Mouse (Mus musculus): ENCODE results near the gene Lamtor2. TPM values are rescaled to one million over a fixed set of nuclear protein-coding genes. Genes with fewer than 3 reads are reported as not detected.

Gene Lamtor2
- polyA plus RNA-seq, 1 experiment from 2014 or later: 102 TPM

DNA sequence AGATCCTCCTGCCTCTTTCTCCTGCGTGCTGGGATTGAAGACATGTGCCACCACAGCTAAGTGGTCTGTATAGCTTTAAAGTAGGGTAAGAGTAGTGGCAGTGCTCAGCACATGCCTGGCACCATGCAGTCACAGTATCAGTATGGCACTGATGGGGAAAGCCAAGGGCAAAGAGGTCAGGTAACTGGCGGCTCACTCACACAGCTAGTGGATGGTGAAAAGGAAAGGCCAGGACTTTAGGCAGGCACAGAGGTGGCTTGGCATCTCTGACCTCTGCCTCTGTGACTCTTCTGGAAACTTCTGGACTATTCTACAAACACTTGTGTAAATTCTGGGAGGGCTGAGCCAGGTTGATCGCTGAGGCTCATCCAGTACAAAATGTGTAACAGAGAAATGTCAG lies 13.2 kb upstream of the Lamtor2 start:
- H3K9ac ChIP-seq: no peak overlapping the region
- H3K4me2 ChIP-seq: no peak overlapping the region
- peaks cover 94% of the 10 kb centered on the region for H3K36me3 ChIP-seq
- no peak for ATAC-seq
- H3K4me1 ChIP-seq: peaks cover 9% of the 10 kb centered on the region
- H3K4me3 ChIP-seq: no peak overlapping the region
- no peak overlapping the region for H3K27ac ChIP-seq
- H3K27me3 ChIP-seq (replicated peaks): no peaks in the 10 kb centered on the region
- WGBS (ENCODE audit: insufficient replicate concordance): 77% methylated on average over 3 of the region's 3 CpGs
- no peaks in the 10 kb centered on the region for H3K9me3 ChIP-seq (replicated peaks)

DNA sequence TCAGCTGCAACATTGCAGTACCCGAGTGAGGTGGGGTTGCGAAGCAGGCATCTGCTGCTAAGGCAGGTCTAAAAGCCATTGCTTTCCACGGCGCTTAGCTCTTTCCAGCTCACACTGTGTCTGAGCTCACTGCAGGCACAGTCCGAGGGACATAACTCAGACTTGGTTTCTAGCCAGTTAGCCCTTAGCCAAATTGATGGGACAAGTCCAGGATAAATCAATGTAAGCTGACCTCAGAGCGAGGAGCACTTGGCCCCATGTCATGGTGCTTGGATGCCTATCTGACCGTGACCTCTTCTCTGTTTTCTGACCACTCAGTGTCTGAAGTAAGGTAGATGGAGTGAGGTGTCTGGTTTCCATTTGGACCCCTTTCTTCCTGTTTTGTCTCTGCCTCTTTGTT lies 11.1 kb upstream of the Lamtor2 start:
- no peak overlapping the region for H3K9ac ChIP-seq
- no peak overlapping the region for H3K4me3 ChIP-seq
- no peaks in the 10 kb centered on the region for H3K27me3 ChIP-seq (replicated peaks)
- no peak overlapping the region for H3K4me2 ChIP-seq
- WGBS (ENCODE audit: insufficient replicate concordance): 82% methylated on average over 7 of the region's 7 CpGs
- peaks cover 100% of the 10 kb centered on the region for H3K36me3 ChIP-seq
- no peak for ATAC-seq
- H3K27ac ChIP-seq: no peak overlapping the region
- peaks cover 9% of the 10 kb centered on the region for H3K4me1 ChIP-seq
- no peaks in the 10 kb centered on the region for H3K9me3 ChIP-seq (replicated peaks)

DNA sequence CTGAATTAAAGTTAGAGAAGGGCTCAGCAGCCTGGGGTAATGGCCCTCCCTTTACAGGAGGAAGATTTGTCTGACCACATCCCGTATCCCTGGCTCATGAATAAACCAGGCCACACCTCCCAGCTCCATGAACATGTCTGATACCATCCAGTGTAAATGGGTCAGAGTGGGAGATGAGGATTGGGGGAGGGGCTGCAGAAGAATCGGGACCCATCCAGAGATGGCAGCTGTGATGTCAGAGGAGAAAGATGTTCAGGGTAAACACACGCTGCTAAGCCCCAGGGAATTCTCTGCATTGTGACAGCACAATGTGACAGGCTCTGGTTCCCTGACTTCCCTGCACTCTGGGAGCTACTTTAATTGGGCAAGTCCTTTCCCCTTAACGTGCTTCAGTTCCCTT lies 10.6 kb upstream of the Lamtor2 start:
- Histone ChIP-seq H3K27ac (no peak overlapping the region), H3K4me1 (peaks cover 6% of the 10 kb centered on the region), H3K27me3 (replicated peaks) (no peaks in the 10 kb centered on the region), H3K4me2 (no peak overlapping the region), H3K9ac (no peak overlapping the region), H3K9me3 (replicated peaks) (no peaks in the 10 kb centered on the region), H3K36me3 (peaks cover 100% of the 10 kb centered on the region), H3K4me3 (no peak overlapping the region)
- 81% methylated on average over 4 of the region's 4 CpGs for WGBS (ENCODE audit: insufficient replicate concordance)
- ATAC-seq: no peak

DNA sequence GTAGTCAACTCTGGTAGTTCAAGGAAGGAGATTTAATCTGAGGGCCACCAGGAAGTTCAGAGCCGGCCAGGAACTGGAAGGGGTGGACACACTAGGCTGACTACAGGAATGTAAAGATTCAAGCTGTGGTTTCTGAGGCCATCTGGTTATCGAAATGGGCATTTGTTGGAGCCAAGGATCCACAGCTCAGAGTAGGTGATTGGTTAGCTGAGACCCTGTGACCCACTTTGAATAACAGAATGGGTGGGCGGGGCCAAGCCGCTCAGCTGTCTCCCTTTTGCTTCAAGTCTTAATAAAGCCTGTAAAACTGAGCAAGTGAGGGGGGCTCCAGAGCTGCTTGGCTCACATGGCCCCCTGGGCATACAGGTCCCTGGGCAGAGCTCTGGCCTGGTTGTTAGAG lies 9.1 kb upstream of the Lamtor2 start:
- WGBS (ENCODE audit: insufficient replicate concordance): 76% methylated on average over 4 of the region's 4 CpGs
- H3K9me3 ChIP-seq (replicated peaks): no peaks in the 10 kb centered on the region
- no peak overlapping the region for H3K4me2 ChIP-seq
- ATAC-seq: peak; percentile 16; the same call in 1 of the 2 replicates
- no peaks in the 10 kb centered on the region for H3K4me1 ChIP-seq
- H3K27me3 ChIP-seq (replicated peaks): no peaks in the 10 kb centered on the region
- H3K9ac ChIP-seq: no peak overlapping the region
- H3K4me3 ChIP-seq: no peak overlapping the region
- H3K27ac ChIP-seq: no peak overlapping the region
- peaks cover 100% of the 10 kb centered on the region for H3K36me3 ChIP-seq

DNA sequence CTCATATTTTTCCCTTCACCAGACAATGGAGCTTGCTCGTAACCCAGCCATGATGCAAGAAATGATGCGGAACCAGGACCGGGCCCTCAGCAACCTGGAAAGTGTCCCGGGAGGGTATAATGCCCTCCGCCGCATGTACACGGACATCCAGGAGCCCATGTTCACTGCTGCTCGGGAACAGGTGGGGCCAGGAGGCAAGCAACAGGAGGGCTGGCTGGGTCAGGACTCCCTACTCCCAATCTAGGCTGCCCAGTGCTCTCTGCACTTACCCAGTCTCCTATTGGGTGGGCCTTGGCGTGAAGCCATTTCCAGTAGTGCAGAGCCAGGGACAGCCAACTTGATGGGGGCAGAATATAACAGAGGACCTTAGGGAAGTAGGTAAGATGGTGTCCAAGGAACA lies 6.7 kb upstream of the Lamtor2 start:
- no peak for ATAC-seq
- H3K27ac ChIP-seq: no peak overlapping the region
- no peaks in the 10 kb centered on the region for H3K9me3 ChIP-seq (replicated peaks)
- no peak overlapping the region for H3K9ac ChIP-seq
- H3K27me3 ChIP-seq (replicated peaks): no peaks in the 10 kb centered on the region
- H3K4me3 ChIP-seq: no peak overlapping the region
- H3K36me3 ChIP-seq: peaks cover 92% of the 10 kb centered on the region
- H3K4me1 ChIP-seq: peaks cover 12% of the 10 kb centered on the region
- 91% methylated on average over 9 of the region's 9 CpGs for WGBS (ENCODE audit: insufficient replicate concordance)
- H3K4me2 ChIP-seq: no peak overlapping the region

DNA sequence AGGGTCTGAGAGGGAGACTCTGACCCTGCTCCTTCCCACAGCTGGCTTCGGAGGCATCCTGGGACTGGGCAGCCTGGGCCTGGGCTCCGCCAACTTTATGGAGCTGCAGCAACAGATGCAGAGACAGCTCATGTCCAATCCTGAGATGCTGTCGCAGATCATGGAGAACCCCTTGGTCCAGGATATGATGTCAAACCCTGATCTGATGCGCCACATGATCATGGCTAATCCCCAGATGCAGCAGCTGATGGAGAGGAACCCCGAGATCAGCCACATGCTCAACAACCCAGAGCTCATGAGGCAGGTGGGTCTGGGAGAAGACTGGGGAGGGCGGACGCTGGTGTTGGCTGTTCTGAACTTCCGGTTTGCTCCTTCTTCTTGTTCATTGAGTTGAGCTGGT lies 3.7 kb upstream of the Lamtor2 start:
- no peak for ATAC-seq
- no peak overlapping the region for H3K27ac ChIP-seq
- WGBS (ENCODE audit: insufficient replicate concordance): 83% methylated on average over 8 of the region's 8 CpGs
- peaks cover 62% of the 10 kb centered on the region for H3K36me3 ChIP-seq
- H3K4me3 ChIP-seq: no peak overlapping the region
- no peaks in the 10 kb centered on the region for H3K27me3 ChIP-seq (replicated peaks)
- no peak overlapping the region for H3K4me2 ChIP-seq
- H3K4me1 ChIP-seq: peaks cover 23% of the 10 kb centered on the region
- no peak overlapping the region for H3K9ac ChIP-seq
- no peaks in the 10 kb centered on the region for H3K9me3 ChIP-seq (replicated peaks)

DNA sequence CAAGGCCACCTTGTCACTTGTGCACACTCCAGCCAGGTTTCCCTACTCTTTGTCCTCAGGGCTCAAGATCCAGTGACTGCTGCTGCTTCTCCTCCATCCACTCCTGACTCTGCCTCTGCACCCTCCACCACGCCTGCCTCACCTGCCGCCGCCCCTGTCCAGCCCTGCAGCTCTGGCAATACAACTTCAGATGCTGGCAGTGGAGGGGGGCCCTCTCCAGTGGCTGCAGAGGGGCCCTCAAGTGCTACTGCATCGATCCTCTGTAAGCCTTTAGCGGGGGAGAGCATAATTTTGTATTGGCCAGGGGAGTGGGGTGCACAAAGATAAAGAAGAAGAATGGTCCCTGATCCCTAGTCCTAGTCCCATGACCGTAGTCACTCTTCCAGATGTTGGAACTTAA lies 2.9 kb upstream of the Lamtor2 start:
- ATAC-seq: no peak

DNA sequence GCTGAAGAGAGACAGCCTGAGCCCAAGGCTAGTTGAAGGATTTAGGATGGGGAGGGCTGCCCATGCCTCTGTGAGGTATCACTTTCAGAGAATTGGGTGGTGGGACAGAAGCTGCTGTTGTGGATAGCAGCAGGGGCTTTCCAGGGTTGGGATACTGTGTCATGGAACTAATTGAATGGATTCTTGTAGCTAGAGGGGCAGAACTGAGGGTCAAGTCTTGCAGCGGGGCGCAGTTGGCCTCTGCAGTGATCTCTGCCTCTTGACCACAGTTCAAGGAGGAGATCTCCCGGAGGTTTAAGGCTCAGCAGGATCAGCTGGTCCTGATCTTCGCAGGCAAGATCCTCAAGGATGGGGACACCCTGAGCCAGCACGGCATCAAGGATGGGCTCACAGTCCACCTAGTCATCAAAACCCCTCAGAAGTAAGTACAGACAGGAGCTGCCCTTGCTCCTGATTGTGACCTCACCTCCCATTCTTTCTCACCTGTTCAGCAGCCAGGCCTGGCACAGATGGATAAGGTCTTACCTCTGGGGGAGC lies 2.3 kb upstream of the Lamtor2 start:
- Histone ChIP-seq H3K9ac (0 out of 2 replicates have a peak overlapping the region, but pooled peaks have one; percentile 94), H3K9me3 (replicated peaks) (no peaks in the 10 kb centered on the region), H3K36me3 (peaks cover 47% of the 10 kb centered on the region), H3K27me3 (replicated peaks) (no peaks in the 10 kb centered on the region), H3K27ac (0 out of 2 replicates have a peak overlapping the region, but pooled peaks have one; percentile 3), H3K4me2 (peak overlapping the region; percentile 99), H3K4me3 (0 out of 2 replicates have a peak overlapping the region, but pooled peaks have one; percentile 84), H3K4me1 (peaks cover 38% of the 10 kb centered on the region)
- no peak for ATAC-seq
- WGBS (ENCODE audit: insufficient replicate concordance): 91% methylated on average over 5 of the region's 5 CpGs

More for the DNA sequence above, 2.9 kb upstream of the Lamtor2 start:
- Histone ChIP-seq H3K4me3 (no peak overlapping the region), H3K4me2 (0 out of 2 replicates have a peak overlapping the region, but pooled peaks have one; percentile 99), H3K27me3 (replicated peaks) (no peaks in the 10 kb centered on the region), H3K36me3 (peaks cover 53% of the 10 kb centered on the region), H3K4me1 (peaks cover 32% of the 10 kb centered on the region), H3K9me3 (replicated peaks) (no peaks in the 10 kb centered on the region), H3K9ac (no peak overlapping the region), H3K27ac (no peak overlapping the region)
- WGBS (ENCODE audit: insufficient replicate concordance): 92% methylated on average over 6 of the region's 6 CpGs

DNA sequence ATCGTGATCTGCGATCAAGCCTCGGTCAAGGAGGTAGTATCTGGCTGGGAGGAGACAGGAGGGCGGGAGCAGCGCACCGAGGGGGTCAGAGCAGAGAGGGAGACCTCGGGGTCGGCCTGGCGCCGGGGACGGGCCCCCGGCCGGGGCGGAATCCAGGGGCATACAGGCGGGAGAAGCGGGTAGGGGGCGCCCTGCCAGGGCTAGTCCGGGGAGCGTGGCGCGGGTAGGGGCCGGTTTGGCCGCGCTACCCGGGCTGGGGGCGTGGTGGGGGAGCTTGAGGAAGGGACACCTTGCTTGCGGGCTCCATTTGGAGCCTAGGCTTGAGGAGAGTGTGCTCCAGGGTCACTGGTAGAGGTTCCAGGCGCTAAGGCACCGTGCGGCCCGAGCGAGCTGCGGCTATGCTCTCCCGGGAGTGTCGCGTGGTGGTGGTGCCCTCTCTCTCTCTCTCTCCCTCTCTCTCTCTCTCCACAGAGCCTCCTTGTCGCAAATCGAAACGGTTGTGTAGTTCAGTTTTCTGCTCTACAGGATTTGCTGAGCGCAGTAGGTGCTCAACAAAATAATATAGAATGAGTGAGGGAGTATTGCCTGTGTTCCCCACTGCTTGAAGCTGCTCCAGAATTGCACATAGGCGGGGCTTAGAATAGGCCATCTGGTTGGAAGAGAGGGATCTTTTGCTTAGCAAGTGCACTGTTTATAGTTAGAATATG lies 1.2 kb upstream of the Lamtor2 start:
- peak overlapping the region; percentile 94 for H3K9ac ChIP-seq
- H3K9me3 ChIP-seq (replicated peaks): no peaks in the 10 kb centered on the region
- 3% methylated on average over 41 of the region's 41 CpGs for WGBS (ENCODE audit: insufficient replicate concordance)
- peak overlapping the region; percentile 84 for H3K4me3 ChIP-seq
- H3K27ac ChIP-seq: peak overlapping the region; percentile 93
- H3K36me3 ChIP-seq: peaks cover 40% of the 10 kb centered on the region
- peak overlapping the region; percentile 99 for H3K4me2 ChIP-seq
- H3K4me1 ChIP-seq: peaks cover 42% of the 10 kb centered on the region
- peak; percentile 16 for ATAC-seq
- H3K27me3 ChIP-seq (replicated peaks): no peaks in the 10 kb centered on the region

DNA sequence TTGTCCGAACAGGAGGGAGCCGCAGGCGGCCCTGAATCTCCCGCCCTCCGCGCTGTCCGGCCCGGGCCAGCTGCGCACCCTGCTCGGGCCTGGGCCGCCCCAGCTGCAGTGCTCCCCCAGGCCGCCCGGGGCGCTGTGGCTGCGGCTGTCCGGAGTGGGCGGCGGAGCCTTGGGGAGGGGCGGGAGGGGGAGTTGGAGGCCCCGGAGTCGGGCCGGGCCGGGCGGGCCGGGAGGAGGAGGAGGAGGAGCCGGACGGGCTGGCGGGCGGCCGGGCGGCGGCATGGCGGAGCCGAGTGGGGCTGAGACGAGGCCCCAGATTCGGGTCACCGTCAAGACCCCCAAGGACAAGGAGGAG lies 628 bp upstream of the Lamtor2 start, which contains the start of gene Ubqln4:
TSS of gene Ubqln4 (plus strand) at position 234 of the 355 bp plus-strand sequence.
- H3K27ac ChIP-seq: peak within 1 kb of the TSS; percentile 93
- WGBS (ENCODE audit: insufficient replicate concordance): under 1% methylated on average over 36 of the region's 37 CpGs
- no peaks in the 10 kb centered on the region for H3K9me3 ChIP-seq (replicated peaks)
- H3K4me1 ChIP-seq: peaks cover 42% of the 10 kb centered on the region
- H3K4me3 ChIP-seq: peak within 1 kb of the TSS; percentile 84
- H3K4me2 ChIP-seq: peak within 1 kb of the TSS; percentile 99
- peak; percentile 81 for ATAC-seq
- H3K27me3 ChIP-seq (replicated peaks): no peaks in the 10 kb centered on the region
- H3K36me3 ChIP-seq: peaks cover 34% of the 10 kb centered on the region
- H3K9ac ChIP-seq: peak within 1 kb of the TSS; percentile 94

DNA sequence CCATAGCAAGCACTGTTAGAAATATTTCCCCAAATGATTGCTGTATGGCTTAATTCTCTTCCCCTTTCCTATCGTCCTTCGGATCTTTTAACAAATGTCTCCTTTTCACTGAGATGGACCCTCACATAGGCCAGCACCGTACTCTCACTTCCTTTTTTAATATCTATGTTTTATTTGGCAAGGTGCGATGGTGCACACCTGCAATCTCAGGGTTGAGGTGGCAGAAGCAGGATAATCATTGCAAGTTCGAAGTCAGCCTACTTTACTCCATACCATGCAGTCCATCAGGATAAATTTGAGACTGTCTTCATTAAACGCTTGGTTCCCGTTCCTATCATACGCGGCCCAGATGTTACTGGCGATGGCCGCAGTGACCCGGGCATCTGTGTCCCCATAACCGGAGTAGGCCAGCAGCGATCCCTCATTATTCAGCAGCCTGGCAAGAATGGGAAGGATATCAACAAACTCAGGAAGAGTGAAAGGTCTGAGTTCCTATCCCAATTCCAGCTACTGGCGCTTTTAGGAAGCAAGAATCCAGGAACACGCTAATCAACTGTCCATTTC lies 710 bp downstream of the Lamtor2 start:
- H3K4me2 ChIP-seq: peak overlapping the region; percentile 99
- H3K4me3 ChIP-seq: peak overlapping the region; percentile 84
- peaks cover 21% of the 10 kb centered on the region for H3K36me3 ChIP-seq
- H3K27ac ChIP-seq: peak overlapping the region; percentile 93
- 12% methylated on average over 16 of the region's 16 CpGs for WGBS (ENCODE audit: insufficient replicate concordance)
- H3K4me1 ChIP-seq: peaks cover 48% of the 10 kb centered on the region
- H3K9ac ChIP-seq: peak overlapping the region; percentile 94
- no peaks in the 10 kb centered on the region for H3K9me3 ChIP-seq (replicated peaks)
- no peaks in the 10 kb centered on the region for H3K27me3 ChIP-seq (replicated peaks)
- ATAC-seq: no peak

DNA sequence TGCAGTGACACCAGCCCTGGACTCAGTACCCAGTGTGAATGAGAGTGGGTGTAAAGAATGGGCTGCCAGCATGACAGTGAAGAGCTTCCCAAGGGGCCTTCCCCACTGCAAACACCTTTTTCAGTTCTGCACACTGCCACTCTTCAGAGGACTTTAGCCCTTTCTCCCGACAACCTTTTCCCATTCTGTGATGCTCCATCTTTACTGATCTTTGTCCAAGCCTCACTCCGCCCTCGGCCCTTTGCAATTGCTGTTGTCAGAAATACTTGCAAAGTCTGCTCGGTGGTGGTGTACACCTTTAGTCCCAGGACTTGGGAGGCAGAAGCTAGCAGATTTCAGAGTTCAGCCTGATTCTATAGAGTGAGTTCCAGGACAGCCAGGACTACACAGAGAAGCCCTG lies 1.3 kb downstream of the Lamtor2 start:
- peak overlapping the region; percentile 84 for H3K4me3 ChIP-seq
- H3K9me3 ChIP-seq (replicated peaks): no peaks in the 10 kb centered on the region
- H3K4me1 ChIP-seq: peaks cover 54% of the 10 kb centered on the region
- H3K27me3 ChIP-seq (replicated peaks): no peaks in the 10 kb centered on the region
- no peak for ATAC-seq
- WGBS (ENCODE audit: insufficient replicate concordance): 63% methylated on average over 4 of the region's 4 CpGs
- peak overlapping the region; percentile 99 for H3K4me2 ChIP-seq
- peak overlapping the region; percentile 94 for H3K9ac ChIP-seq
- peak overlapping the region; percentile 93 for H3K27ac ChIP-seq
- H3K36me3 ChIP-seq: peaks cover 15% of the 10 kb centered on the region

All from liver, embryonic 12.5 days (tissue).